Mouse (Mus musculus): ENCODE measurements around the gene Fam120a. TPM values are rescaled to one million over a fixed set of nuclear protein-coding genes. Genes with fewer than 3 reads are reported as not detected.

Gene Fam120a
- polyA plus RNA-seq, 1 experiment from 2014 or later: 172 TPM

DNA sequence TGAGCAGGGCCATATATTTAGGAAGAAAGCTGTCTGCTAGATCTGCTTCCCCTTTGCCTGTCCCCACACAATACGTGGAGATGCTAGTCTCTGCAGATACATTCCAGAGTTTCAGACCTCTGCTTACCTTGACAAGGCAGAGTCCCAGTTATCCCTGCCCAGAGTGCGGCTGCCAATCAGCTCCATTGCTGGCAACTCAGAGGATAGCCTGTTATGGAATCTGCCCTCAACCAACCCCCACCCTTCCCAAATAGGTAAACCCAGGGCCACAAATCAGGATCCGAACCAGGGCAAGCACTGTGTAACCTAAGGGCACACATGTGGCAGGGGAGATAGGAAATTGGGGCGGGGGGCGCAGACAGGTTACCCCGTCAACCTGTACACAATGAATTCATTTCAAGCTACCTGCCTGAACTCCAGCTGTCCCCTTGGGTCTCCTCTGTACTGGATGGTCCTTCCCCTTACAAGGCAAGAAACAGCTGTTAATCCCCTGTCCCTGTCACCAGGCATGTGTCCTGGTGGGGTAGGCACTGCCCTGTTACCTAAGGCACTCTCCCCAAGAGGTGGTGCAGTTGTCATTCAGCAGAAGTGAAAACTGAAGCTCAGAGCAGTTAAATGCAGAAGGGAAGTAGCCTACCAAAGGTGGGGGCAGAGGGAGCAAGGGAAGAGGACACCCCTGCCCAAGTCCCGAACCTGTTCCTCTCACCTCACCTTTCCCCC lies 95.8 kb downstream of the Fam120a start:
- H3K27me3 ChIP-seq: no peaks in the 10 kb centered on the region
- in situ Hi-C loops (cut with MboI; ENCODE audit: low pct_unique_long_range_greater_than_20kb): no loop called here
- POLR2A ChIA-PET: interaction anchor here (1.0 to 1.4 kb wide), 2 partner anchors 12 to 15 kb away, joined by 4 to 7 read pairs; no protein-coding TSS in a partner anchor
- no peak for TF ChIP-seq CTCF (IDR thresholded peaks at IDR 0.05)
- DNase-seq (ENCODE audit: low read depth, low spot score) (no peak), ATAC-seq (no peak)
- CTCF ChIA-PET: interaction anchor here (1.1 to 2.0 kb wide), 3 partner anchors 9 to 125 kb away, joined by 3 to 6 read pairs (median 4); no protein-coding TSS in a partner anchor

DNA sequence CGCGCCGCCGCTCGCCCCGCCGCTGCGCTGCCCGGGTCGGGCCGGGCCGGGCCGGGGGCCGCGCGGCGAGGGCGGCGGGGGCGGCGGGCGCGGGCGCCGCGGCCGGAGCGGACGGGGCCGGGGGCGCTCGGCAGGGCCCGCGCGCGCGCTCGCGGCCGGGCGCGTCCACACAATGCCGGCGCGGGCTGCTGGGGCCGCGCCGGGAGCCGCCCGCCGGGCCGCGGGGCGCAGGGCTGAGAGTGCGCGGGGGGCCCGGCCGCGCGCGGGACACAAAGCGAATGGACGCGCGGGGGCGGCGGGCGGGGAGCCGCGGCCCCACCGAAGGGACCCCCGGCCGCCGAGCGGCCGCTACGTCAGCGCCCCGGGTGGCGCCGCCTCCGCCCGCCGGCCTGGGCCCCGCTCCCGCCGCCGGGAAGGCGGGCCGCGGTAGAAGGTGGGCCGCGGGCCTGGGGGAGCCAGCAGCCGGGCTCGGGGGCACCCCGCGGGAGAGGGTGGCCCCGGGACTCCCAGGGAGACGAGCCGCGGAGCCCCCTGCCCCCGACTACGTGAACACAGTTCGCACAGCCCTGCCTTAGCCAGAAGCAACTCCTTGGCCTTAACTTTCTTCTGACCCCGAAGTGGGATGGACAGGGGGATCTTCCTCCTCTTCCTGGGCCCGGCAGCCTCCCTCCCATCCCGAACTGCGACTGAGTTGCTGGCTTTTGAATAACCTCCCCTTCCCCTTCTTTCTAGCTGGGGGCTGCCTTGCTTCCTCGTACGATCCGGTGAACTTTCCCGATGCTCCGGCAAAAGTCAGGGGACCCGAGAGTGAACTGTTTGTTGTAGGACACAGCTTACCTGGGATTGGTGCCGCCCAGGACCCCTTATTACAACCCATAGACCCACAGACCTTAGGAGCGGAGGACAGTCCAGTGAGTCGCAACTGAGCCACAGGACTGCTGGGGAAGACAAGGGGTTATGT lies 96.8 kb downstream of the Fam120a start, which contains the start of gene Phf2:
Gene Phf2 (minus strand): TSS at position 349 of the 961 bp plus-strand sequence.
- DNase-seq (ENCODE audit: low read depth, low spot score) (no peak), ATAC-seq (peak; percentile 9)
- TF ChIP-seq CTCF (IDR thresholded peaks at IDR 0.05): no peak
- ChIA-PET CTCF (interaction anchor here (1.1 to 2.0 kb wide), 2 partner anchors 15 to 126 kb away, joined by 3 to 6 read pairs; no protein-coding TSS in a partner anchor), POLR2A (no interaction called here)
- in situ Hi-C loops (cut with MboI; ENCODE audit: low pct_unique_long_range_greater_than_20kb): no loop called here
- H3K27me3 ChIP-seq: no peaks in the 10 kb centered on the region

DNA sequence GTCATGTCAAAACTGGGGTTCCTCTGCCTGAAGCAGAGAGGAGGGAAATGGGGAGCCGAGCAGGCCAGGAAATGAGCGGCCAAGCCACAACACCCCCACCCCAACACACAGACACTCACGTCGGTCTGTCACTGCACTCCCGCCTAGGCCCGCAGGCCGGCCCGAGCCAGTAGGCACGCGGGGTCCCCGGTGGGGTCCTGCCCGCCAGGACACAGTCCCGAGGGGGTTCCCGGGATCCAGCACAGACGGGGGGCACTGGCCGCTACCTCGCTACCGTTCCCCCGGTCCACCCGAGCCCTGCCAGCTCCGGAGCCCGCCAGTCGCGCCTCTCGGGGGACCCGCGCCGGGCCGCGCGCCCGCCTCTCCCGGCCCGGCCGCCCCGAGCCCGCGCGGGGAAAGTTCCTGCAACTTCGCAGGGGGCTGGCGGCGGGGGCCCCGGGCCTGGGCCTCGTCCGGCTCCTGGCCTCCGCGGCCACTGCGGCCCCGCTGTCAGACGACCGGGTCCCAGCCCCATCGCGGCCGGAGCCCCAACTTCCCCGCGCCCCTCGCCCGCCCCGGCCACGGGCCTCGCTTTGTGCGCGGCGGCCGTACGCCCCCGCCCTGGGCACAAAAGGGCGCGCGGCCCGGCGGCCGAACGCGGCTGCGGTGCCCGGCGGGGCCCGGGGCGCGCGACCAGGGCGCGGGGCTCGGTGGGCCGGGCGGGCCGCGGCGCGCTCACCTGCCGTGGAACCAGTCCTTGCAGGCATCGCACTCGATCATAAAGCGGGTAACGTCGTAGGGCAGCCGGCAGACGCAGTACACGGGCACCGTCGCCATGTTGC lies 97.7 kb downstream of the Fam120a start:
- no peak for DNase-seq (ENCODE audit: low read depth, low spot score)
- no peaks in the 10 kb centered on the region for H3K27me3 ChIP-seq
- POLR2A ChIA-PET: interaction anchor here (1.3 to 1.9 kb wide), 2 partner anchors 12 to 17 kb away, joined by 4 to 7 read pairs; no protein-coding TSS in a partner anchor
- ATAC-seq: peak; percentile 33
- CTCF ChIA-PET: no interaction called here
- no peak for TF ChIP-seq CTCF (IDR thresholded peaks at IDR 0.05)
- in situ Hi-C loops (cut with MboI; ENCODE audit: low pct_unique_long_range_greater_than_20kb): no loop called here

DNA sequence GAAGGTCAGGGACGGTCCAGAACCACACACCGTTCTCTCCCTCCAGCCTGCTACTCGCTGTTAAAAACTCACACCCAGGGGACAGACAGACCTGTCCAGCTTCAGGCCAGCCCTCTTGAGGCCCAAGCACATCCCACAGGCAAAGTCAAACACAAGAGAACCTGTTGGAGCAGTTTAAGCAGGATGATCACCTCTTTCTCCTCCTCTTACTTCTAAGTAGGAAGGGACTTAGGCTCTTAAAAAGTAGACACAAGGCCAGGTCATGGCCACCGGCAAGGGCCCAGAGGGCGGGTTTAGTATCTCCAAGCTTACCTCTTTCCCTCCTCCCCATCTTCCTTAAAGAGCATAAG lies 98.2 kb downstream of the Fam120a start:
- no peak for ATAC-seq
- ChIA-PET POLR2A (interaction anchor here (1.3 to 1.9 kb wide), 2 partner anchors 11 to 16 kb away, joined by 4 to 7 read pairs; no protein-coding TSS in a partner anchor), CTCF (no interaction called here)
- in situ Hi-C loops (cut with MboI; ENCODE audit: low pct_unique_long_range_greater_than_20kb): no loop called here
- TF ChIP-seq CTCF (IDR thresholded peaks at IDR 0.05): no peak
- DNase-seq (ENCODE audit: low read depth, low spot score): no peak
- H3K27me3 ChIP-seq: no peaks in the 10 kb centered on the region

DNA sequence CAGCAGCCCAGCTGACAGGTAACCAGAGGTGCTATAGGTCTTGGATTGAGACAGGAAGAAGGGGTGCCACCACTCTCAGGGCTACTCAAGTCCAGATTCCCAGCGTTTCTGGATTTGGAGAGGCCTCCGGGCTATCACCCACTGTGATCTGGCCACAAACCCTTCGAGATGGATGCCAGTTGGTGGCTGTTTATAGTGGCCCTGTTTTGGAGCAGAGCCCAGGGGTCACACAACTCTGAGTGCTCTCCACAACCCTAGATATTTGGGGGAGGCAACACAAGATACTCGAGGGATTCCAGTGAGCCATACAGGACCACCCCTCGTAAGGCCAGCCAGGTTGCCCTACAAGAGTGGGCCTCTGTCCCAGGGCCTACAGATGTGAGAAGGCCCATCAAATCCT lies 98.7 kb downstream of the Fam120a start:
- DNase-seq (ENCODE audit: low read depth, low spot score) (no peak), ATAC-seq (no peak)
- in situ Hi-C loops (cut with MboI; ENCODE audit: low pct_unique_long_range_greater_than_20kb): no loop called here
- no peak for TF ChIP-seq CTCF (IDR thresholded peaks at IDR 0.05)
- POLR2A ChIA-PET: interaction anchor here (1.3 to 1.9 kb wide), 2 partner anchors 11 to 16 kb away, joined by 4 to 7 read pairs; no protein-coding TSS in a partner anchor
- H3K27me3 ChIP-seq: no peaks in the 10 kb centered on the region
- CTCF ChIA-PET: no interaction called here

DNA sequence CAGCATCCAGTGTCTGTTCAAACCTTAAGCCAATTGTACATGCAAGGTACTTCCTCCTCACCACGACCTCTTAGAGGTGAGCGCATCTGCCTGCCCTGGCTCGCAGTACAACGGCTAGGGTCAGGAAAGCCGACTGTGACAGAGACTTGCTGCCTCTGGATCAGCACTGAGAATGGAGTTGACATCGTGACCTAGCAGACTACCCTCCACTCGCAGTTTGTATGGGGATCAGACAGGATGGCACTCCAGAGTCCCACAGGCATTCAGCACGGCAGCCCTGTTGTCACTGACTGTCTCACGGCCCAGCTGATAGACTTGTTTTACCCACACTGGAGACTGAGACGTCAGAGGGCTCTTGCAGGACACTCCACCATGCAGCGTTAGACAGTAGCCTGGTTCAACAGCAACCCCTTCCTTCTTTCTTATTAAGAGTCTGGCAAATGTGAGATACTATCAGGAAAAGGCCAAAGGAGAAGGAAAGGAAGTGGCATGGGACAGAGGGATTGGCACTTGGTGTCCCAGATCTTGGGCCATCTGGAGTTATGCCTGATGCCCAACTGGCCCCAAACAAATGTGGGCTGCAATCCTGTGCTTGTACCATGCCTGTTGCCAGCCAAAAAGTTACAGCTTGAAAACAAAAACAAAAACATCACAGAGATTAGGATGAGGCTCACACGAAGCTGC lies 103.0 kb downstream of the Fam120a start:
- H3K27me3 ChIP-seq: no peaks in the 10 kb centered on the region
- ChIA-PET CTCF (no interaction called here), POLR2A (no interaction called here)
- no peak for ATAC-seq
- TF ChIP-seq CTCF (IDR thresholded peaks at IDR 0.05): no peak
- DNase-seq (ENCODE audit: low read depth, low spot score): no peak
- in situ Hi-C loops (cut with MboI; ENCODE audit: low pct_unique_long_range_greater_than_20kb): no loop called here

DNA sequence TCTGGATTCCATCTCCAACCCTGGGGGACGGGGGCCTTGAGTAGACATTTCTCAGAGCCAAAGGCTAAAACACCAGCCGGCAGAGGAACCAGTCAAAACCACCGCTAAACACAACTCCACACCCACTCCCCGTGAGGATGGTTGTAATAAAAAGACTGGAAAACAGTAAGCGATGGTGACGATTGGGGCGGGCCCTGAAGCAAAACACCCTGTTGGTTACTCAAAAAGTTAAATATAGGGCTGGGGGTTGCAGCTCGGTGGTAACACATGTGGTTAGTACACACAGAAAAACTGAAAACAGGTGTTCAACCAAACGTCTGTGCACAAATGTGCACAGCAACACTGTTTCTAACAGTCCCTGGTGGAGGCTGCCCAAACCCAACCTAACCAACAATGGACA lies 104.3 kb downstream of the Fam120a start:
- ChIA-PET POLR2A (no interaction called here), CTCF (interaction anchor here (0.7 kb wide), 1 partner anchor 14 kb away, joined by 3 read pairs; no protein-coding TSS in a partner anchor)
- ATAC-seq: no peak
- in situ Hi-C loops (cut with MboI; ENCODE audit: low pct_unique_long_range_greater_than_20kb): no loop called here
- DNase-seq (ENCODE audit: low read depth, low spot score): no peak
- no peak for TF ChIP-seq CTCF (IDR thresholded peaks at IDR 0.05)
- no peaks in the 10 kb centered on the region for H3K27me3 ChIP-seq

DNA sequence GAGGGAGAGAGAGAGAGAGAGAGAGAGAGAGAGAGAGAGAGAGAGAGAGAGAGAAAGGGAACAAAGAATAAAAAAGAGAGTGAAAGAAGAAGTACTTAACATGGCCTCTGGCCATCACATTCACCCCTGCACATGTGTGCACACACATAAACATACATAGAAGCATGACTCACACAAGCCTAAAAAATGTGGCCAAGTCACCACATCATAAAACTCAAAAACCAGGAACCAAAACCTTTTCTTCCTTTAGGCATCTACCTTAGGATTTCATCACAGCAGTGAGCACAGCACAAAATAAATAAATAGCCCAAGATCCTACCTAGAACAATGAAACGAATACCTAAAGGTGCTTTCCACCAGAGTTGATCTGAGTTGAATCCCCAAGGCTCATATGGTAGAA lies 105.9 kb downstream of the Fam120a start:
- no peaks in the 10 kb centered on the region for H3K27me3 ChIP-seq
- in situ Hi-C loops (cut with MboI; ENCODE audit: low pct_unique_long_range_greater_than_20kb): no loop called here
- ChIA-PET POLR2A (no interaction called here), CTCF (interaction anchor here (1.2 kb wide), 1 partner anchor 11 kb away, joined by 4 read pairs; no protein-coding TSS in a partner anchor)
- DNase-seq (ENCODE audit: low read depth, low spot score) (no peak), ATAC-seq (no peak)
- no peak for TF ChIP-seq CTCF (IDR thresholded peaks at IDR 0.05)

DNA sequence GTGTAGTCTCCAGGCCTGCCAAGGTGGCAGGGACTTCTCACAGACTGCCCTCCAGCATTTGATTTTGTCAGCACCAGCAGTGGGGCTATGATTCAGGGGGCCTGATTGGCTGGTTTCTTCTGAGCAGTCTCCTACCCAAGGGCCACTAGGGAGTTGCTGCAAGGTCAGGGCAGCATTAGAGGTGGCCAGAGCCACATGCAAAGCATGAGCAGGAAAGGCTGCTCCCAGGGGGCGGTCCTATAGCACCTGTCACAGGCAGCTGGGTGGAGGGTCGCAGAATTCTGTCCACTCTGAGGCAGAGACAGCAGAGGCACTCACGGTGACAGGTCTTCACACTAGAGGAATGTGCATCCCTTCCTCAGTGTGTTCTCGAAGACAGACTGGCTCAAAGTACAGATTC lies 109.0 kb downstream of the Fam120a start:
- TF ChIP-seq CTCF (IDR thresholded peaks at IDR 0.05): no peak
- CTCF ChIA-PET: no interaction called here
- H3K27me3 ChIP-seq: no peaks in the 10 kb centered on the region
- in situ Hi-C loops (cut with MboI; ENCODE audit: low pct_unique_long_range_greater_than_20kb): no loop called here
- DNase-seq (ENCODE audit: low read depth, low spot score): no peak
- no peak for ATAC-seq
- POLR2A ChIA-PET: interaction anchor here (0.6 to 2.1 kb wide), 4 partner anchors 10 to 15 kb away, joined by 3 to 7 read pairs (median 6); no protein-coding TSS in a partner anchor

Data from Patski (cell line).